Mouse (Mus musculus): ENCODE results near the gene Sele. TPM values are rescaled to one million over a fixed set of nuclear protein-coding genes. Genes with fewer than 3 reads are reported as not detected.

Gene Sele
- polyA plus RNA-seq, 1 experiment = not detected

GRCm38 (mm10) chr1:164077031-164077430 lies 29.0 kb downstream of the Sele start:
- TF ChIP-seq TAL1 (IDR thresholded peaks at IDR 0.05; ENCODE audit: low read length) (no peak), GATA1 (IDR thresholded peaks at IDR 0.05; ENCODE audit: low read length) (no peak)
- no peaks in the 10 kb centered on the region for H3K4me1 ChIP-seq (ENCODE audit: control insufficient read depth)
- no peaks in the 10 kb centered on the region for H3K36me3 ChIP-seq (ENCODE audit: control insufficient read depth)
- H3K4me3 ChIP-seq (replicated peaks) = no peak overlapping the region
- H3K27me3 ChIP-seq (ENCODE audit: control insufficient read depth) = no peaks in the 10 kb centered on the region
- no peaks in the 10 kb centered on the region for H3K9me3 ChIP-seq (ENCODE audit: control insufficient read depth, low read length)

- H3K4me1 ChIP-seq (ENCODE audit: control insufficient read depth) = no peaks in the 10 kb centered on the region
- H3K9me3 ChIP-seq (ENCODE audit: control insufficient read depth, low read length) = no peaks in the 10 kb centered on the region
- H3K4me3 ChIP-seq (replicated peaks) = no peak overlapping the region
- TF ChIP-seq TAL1 (IDR thresholded peaks at IDR 0.05; ENCODE audit: low read length) (no peak), GATA1 (IDR thresholded peaks at IDR 0.05; ENCODE audit: low read length) (no peak)
- H3K36me3 ChIP-seq (ENCODE audit: control insufficient read depth) = no peaks in the 10 kb centered on the region
- H3K27me3 ChIP-seq (ENCODE audit: control insufficient read depth) = no peaks in the 10 kb centered on the region
Measured at GRCm38 (mm10) chr1:164078323-164078741, 30.3 kb downstream of the Sele start.

GRCm38 (mm10) chr1:164079091-164079490 lies 31.1 kb downstream of the Sele start:
- Histone ChIP-seq H3K4me3 (replicated peaks) (no peak overlapping the region), H3K9me3 (ENCODE audit: control insufficient read depth, low read length) (no peaks in the 10 kb centered on the region), H3K4me1 (ENCODE audit: control insufficient read depth) (no peaks in the 10 kb centered on the region), H3K27me3 (ENCODE audit: control insufficient read depth) (no peaks in the 10 kb centered on the region), H3K36me3 (ENCODE audit: control insufficient read depth) (no peaks in the 10 kb centered on the region)
- TF ChIP-seq GATA1 (IDR thresholded peaks at IDR 0.05; ENCODE audit: low read length) = no peak
- TF ChIP-seq TAL1 (IDR thresholded peaks at IDR 0.05; ENCODE audit: low read length) = no peak

- Histone ChIP-seq H3K4me1 (ENCODE audit: control insufficient read depth) (no peaks in the 10 kb centered on the region), H3K27me3 (ENCODE audit: control insufficient read depth) (no peaks in the 10 kb centered on the region), H3K36me3 (ENCODE audit: control insufficient read depth) (no peaks in the 10 kb centered on the region), H3K9me3 (ENCODE audit: control insufficient read depth, low read length) (no peaks in the 10 kb centered on the region), H3K4me3 (replicated peaks) (no peak overlapping the region)
- no peak for TF ChIP-seq TAL1 (IDR thresholded peaks at IDR 0.05; ENCODE audit: low read length)
- TF ChIP-seq GATA1 (IDR thresholded peaks at IDR 0.05; ENCODE audit: low read length) = no peak
Measured at GRCm38 (mm10) chr1:164083046-164083445, 35.0 kb downstream of the Sele start.

- no peaks in the 10 kb centered on the region for H3K4me1 ChIP-seq (ENCODE audit: control insufficient read depth)
- no peaks in the 10 kb centered on the region for H3K27me3 ChIP-seq (ENCODE audit: control insufficient read depth)
- H3K9me3 ChIP-seq (ENCODE audit: control insufficient read depth, low read length) = no peaks in the 10 kb centered on the region
- no peak overlapping the region for H3K4me3 ChIP-seq (replicated peaks)
- no peak for TF ChIP-seq TAL1 (IDR thresholded peaks at IDR 0.05; ENCODE audit: low read length)
- no peak for TF ChIP-seq GATA1 (IDR thresholded peaks at IDR 0.05; ENCODE audit: low read length)
- no peaks in the 10 kb centered on the region for H3K36me3 ChIP-seq (ENCODE audit: control insufficient read depth)
Measured at GRCm38 (mm10) chr1:164086797-164087196, 38.8 kb downstream of the Sele start.

GRCm38 (mm10) chr1:164087872-164088271 lies 39.8 kb downstream of the Sele start:
- no peaks in the 10 kb centered on the region for H3K9me3 ChIP-seq (ENCODE audit: control insufficient read depth, low read length)

GRCm38 (mm10) chr1:164096780-164097179 lies 48.7 kb downstream of the Sele start:
- H3K36me3 ChIP-seq (ENCODE audit: control insufficient read depth) = no peaks in the 10 kb centered on the region
- H3K9me3 ChIP-seq (ENCODE audit: control insufficient read depth, low read length) = no peaks in the 10 kb centered on the region
- no peaks in the 10 kb centered on the region for H3K27me3 ChIP-seq (ENCODE audit: control insufficient read depth)
- no peak overlapping the region for H3K4me3 ChIP-seq (replicated peaks)
- no peaks in the 10 kb centered on the region for H3K4me1 ChIP-seq (ENCODE audit: control insufficient read depth)
- TF ChIP-seq TAL1 (IDR thresholded peaks at IDR 0.05; ENCODE audit: low read length) (no peak), GATA1 (IDR thresholded peaks at IDR 0.05; ENCODE audit: low read length) (no peak)

More at GRCm38 (mm10) chr1:164087872-164088271, 39.8 kb downstream of the Sele start:
- no peaks in the 10 kb centered on the region for H3K27me3 ChIP-seq (ENCODE audit: control insufficient read depth)
- H3K36me3 ChIP-seq (ENCODE audit: control insufficient read depth) = no peaks in the 10 kb centered on the region
- no peak for TF ChIP-seq TAL1 (IDR thresholded peaks at IDR 0.05; ENCODE audit: low read length)
- no peak for TF ChIP-seq GATA1 (IDR thresholded peaks at IDR 0.05; ENCODE audit: low read length)
- H3K4me3 ChIP-seq (replicated peaks) = no peak overlapping the region
- no peaks in the 10 kb centered on the region for H3K4me1 ChIP-seq (ENCODE audit: control insufficient read depth)

- no peaks in the 10 kb centered on the region for H3K36me3 ChIP-seq (ENCODE audit: control insufficient read depth)
- no peaks in the 10 kb centered on the region for H3K4me1 ChIP-seq (ENCODE audit: control insufficient read depth)
- no peaks in the 10 kb centered on the region for H3K9me3 ChIP-seq (ENCODE audit: control insufficient read depth, low read length)
- TF ChIP-seq GATA1 (IDR thresholded peaks at IDR 0.05; ENCODE audit: low read length) = no peak
- no peak for TF ChIP-seq TAL1 (IDR thresholded peaks at IDR 0.05; ENCODE audit: low read length)
- H3K4me3 ChIP-seq (replicated peaks) = no peak overlapping the region
- no peaks in the 10 kb centered on the region for H3K27me3 ChIP-seq (ENCODE audit: control insufficient read depth)
Measured at GRCm38 (mm10) chr1:164097911-164098310, 49.9 kb downstream of the Sele start.

GRCm38 (mm10) chr1:164098372-164098771 lies 50.3 kb downstream of the Sele start:
- no peaks in the 10 kb centered on the region for H3K4me1 ChIP-seq (ENCODE audit: control insufficient read depth)
- H3K36me3 ChIP-seq (ENCODE audit: control insufficient read depth) = no peaks in the 10 kb centered on the region
- TF ChIP-seq GATA1 (IDR thresholded peaks at IDR 0.05; ENCODE audit: low read length) = no peak
- no peak for TF ChIP-seq TAL1 (IDR thresholded peaks at IDR 0.05; ENCODE audit: low read length)
- H3K9me3 ChIP-seq (ENCODE audit: control insufficient read depth, low read length) = no peaks in the 10 kb centered on the region
- H3K4me3 ChIP-seq (replicated peaks) = no peak overlapping the region
- no peaks in the 10 kb centered on the region for H3K27me3 ChIP-seq (ENCODE audit: control insufficient read depth)

Other genes starting within 250 kb of the Sele start
- 0.22 and 0.31 TPM in 2 replicates for gene Scyl3, start 119.1 kb upstream of the Sele start, polyA plus RNA-seq (2012)
- gene BC055324, start 53.4 kb upstream of the Sele start, polyA plus RNA-seq (2012) = 0.13 and 0.22 TPM in 2 replicates
- gene Mettl18, start 53.3 kb upstream of the Sele start, polyA plus RNA-seq (2012) = 0.05 TPM in 1 of 2 replicates, not detected in the other
- 0.05 TPM in 1 of 2 replicates, not detected in the other for gene Sell, start 13.7 kb downstream of the Sele start, polyA plus RNA-seq (2012)
- gene Selp, start 67.0 kb downstream of the Sele start, polyA plus RNA-seq (2012) = 0.03 and 0.13 TPM in 2 replicates
- 0.01 TPM in 2 replicates for gene F5, start 103.6 kb downstream of the Sele start, polyA plus RNA-seq (2012)
- gene Slc19a2, start 200.8 kb downstream of the Sele start, polyA plus RNA-seq (2012) = 0.07 and 0.36 TPM in 2 replicates
- 0.07 and 0.22 TPM in 2 replicates for gene Ccdc181, start 227.4 kb downstream of the Sele start, polyA plus RNA-seq (2012)

Measured in erythroblast, embryonic 14.5 days (primary cell).